Mouse (Mus musculus) macrophage (primary cell): ENCODE results near the gene Pira2. TPM values are rescaled to one million over a fixed set of nuclear protein-coding genes. Genes with fewer than 3 reads are reported as not detected.
"Not testable (repeated sequence)": the region's sequence is repeated elsewhere in the genome, so short reads cannot be mapped to it uniquely, and the experiment has no call there.

Experiments
- H3K27ac ChIP-seq: fragments of 350-480 bp; formaldehyde crosslinking; 2 replicates; pipeline ENCODE4 v1.9.0; 2021
- H3K36me3 ChIP-seq: fragments of 350-480 bp; formaldehyde crosslinking; 2 replicates; pipeline ENCODE4 v1.9.0; 2021; ENCODE audit errors: inconsistent target
- H3K4me3 ChIP-seq: fragments of 350-480 bp; formaldehyde crosslinking; 2 replicates; pipeline ENCODE4 v1.9.0; 2021; ENCODE audit errors: inconsistent target
- H3K79me2 ChIP-seq: fragments of 350-480 bp; formaldehyde crosslinking; 2 replicates; pipeline ENCODE4 v1.9.0; 2021; ENCODE audit errors: inconsistent target
- WGBS: methylation state at CpG from one replicate; pipeline ENCODE4 v1.1.7; 2026; ENCODE audit warnings: inconsistent platforms; ENCODE audit not compliant: missing documents; 5-methylcytosine and 5-hydroxymethylcytosine counted together
- polyA plus RNA-seq: library from polyadenylated mRNA; stranded (reverse); fragments of 250-400 nt; gene quantifications from 3 replicates; pipeline ENCODE4 v1.2.4, GENCODE M21; 2018; ENCODE audit warnings: inconsistent platforms
- total RNA-seq, 78 experiments: library from RNA; depleted of rRNA; stranded (reverse); fragments of 250-400 nt; gene quantifications; 1 replicate in 9 of 78; 2 replicates in 24 of 78; 3 replicates in 43 of 78; 4 replicates in 2 of 78; pipeline ENCODE4 v1.2.4; 2018; ENCODE audit warnings: inconsistent platforms in 56 of 78

The Pira2 gene
- 10 to 100 TPM; 26.6 to 78.8 (median 45.2) TPM for total RNA-seq (2018; cell fraction: chromatin; rRNA removed)
- total RNA-seq (2018; cell fraction: cytosol; rRNA removed) = 100 to 1,000 TPM; 136 to 238 (median 189) TPM
- total RNA-seq (2018; cell fraction: nucleus; rRNA removed) = 100 to 1,000 TPM in 24 of 26 experiments, 10 to 100 TPM in 2; 44.6 to 236 (median 170) TPM
- polyA plus RNA-seq = 108 to 233 TPM (median 186 TPM) in 3 replicates

DNA sequence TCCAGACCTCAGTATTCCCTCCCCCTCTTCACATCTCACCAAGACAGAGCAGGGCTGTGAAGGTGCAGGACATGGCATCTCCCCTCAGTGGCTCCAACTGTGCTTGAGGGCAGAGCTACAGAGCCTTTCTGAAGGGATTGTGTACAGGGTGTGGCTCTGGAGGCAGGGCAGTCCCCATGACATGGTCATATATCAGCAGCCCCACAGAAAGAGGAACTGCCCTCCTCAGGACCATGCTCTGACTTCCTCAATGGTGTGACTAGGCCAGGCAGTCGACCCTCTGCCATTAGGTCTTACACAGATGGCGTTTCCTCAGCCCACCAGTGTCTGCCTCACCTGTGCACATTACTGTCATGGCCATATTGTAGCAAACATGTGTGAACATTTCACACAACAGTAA, at the start of gene Pira2:
Gene Pira2 (minus strand): TSS at position 101 of the 400 bp plus-strand sequence.
- H3K79me2 ChIP-seq, H3K36me3 ChIP-seq: not testable (repeated sequence)
- H3K4me3 ChIP-seq = peak within 1 kb of the TSS; percentile 16; the same call in 1 of the 2 replicates
- WGBS = no CpG with 5 or more reads among the region's 2 CpGs
- H3K27ac ChIP-seq = peak within 1 kb of the TSS; percentile 50

DNA sequence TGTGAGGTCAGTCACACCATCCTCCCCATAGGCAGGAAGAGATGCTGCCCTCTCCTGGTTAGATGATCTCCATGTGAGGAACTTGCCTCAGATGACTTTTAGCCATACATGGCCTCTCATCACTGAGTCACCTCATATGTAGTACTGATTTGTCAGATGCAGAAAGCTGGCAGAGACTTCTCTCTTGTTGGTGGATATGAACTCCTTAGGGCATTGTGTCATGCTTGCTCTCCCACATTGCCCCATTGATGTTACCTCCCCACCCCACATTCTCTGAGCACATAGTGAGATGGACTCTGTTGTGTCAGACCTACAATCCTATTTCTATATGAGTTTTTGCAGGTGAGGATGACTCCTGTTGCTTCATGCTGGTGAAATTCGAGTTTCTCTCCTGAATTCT, 30.2 kb upstream of the Pira2 start:
- not testable (repeated sequence) for H3K4me3 ChIP-seq, H3K79me2 ChIP-seq, H3K36me3 ChIP-seq, H3K27ac ChIP-seq
- WGBS = no CpG with 5 or more reads among the region's 1 CpGs

DNA sequence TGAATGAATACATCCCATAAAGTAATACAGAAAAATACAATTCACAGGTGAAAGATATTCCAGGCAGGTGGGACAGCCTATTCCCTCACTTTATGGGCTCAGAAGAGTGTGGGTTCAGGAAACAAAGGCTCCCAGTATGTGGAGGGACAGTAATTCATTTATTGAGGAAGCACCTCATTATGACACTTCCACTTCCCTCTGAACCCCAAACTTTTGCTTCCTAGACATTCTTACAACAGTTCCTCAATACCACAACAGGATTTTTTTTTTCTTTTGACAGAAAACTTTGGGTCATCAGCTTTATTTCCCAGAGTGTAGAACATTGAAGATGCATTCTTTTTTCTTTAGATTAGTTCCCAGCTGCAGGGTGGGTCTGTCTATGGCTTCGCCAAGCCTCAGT, 7.0 kb downstream of the Pira2 start:
- WGBS = no CpG with 5 or more reads among the region's 1 CpGs
- not testable (repeated sequence) for H3K36me3 ChIP-seq, H3K79me2 ChIP-seq, H3K27ac ChIP-seq, H3K4me3 ChIP-seq

DNA sequence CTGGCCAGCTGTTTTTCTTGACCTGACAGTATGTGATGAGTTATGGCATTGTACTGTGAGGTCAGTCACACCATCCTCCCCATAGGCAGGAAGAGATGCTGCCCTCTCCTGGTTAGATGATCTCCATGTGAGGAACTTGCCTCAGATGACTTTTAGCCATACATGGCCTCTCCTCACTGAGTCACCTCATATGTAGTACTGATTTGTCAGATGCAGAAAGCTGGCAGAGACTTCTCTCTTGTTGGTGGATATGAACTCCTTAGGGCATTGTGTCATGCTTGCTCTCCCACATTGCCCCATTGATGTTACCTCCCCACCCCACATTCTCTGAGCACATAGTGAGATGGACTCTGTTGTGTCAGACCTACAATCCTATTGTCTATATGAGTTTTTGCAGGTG, 14.2 kb downstream of the Pira2 start:
- H3K79me2 ChIP-seq, H3K4me3 ChIP-seq, H3K36me3 ChIP-seq, H3K27ac ChIP-seq: not testable (repeated sequence)

DNA sequence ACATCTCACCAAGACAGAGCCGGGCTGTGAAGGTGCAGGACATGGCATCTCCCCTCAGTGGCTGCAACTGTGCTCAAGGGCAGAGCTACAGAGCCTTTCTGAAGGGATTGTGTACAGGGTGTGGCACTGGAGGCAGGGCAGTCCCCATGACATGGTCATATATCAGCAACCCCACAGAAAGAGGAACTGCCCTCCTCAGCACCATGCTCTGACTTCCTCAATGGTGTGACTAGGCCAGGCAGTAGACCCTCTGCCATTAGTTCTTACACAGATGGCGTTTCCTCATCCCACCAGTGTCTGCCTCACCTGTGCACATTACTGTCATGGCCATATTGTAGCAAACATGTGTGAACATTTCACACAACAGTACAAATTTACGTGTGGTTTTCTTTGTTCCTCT, 19.3 kb downstream of the Pira2 start, which contains the start of gene Gm15448:
Gene Gm15448 (minus strand): TSS at position 89 of the 400 bp plus-strand sequence.
- not testable (repeated sequence) for H3K36me3 ChIP-seq, H3K4me3 ChIP-seq, H3K79me2 ChIP-seq
- WGBS = 0% methylated on average over 1 of the region's 3 CpGs
- peak within 1 kb of the TSS; percentile 65 for H3K27ac ChIP-seq

DNA sequence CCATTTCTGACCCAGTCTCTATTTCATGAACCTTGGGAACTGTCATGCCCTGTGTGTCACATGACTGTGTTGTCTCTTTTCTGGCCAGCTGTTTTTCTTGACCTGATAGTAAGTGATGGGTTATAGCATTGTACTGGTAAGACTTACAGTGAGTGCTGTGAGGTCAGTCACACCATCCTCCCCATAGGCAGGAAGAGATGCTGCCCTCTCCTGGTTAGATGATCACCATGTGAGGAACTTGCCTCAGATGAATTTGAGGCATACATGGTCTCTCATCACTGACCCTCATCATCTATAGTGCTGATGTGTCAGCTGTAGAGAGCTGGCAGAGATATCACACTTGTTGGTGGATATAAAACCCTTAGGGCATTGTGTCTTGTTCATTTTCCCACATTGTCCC, 32.9 kb downstream of the Pira2 start:
- not testable (repeated sequence) for H3K27ac ChIP-seq, H3K36me3 ChIP-seq, H3K79me2 ChIP-seq, H3K4me3 ChIP-seq

DNA sequence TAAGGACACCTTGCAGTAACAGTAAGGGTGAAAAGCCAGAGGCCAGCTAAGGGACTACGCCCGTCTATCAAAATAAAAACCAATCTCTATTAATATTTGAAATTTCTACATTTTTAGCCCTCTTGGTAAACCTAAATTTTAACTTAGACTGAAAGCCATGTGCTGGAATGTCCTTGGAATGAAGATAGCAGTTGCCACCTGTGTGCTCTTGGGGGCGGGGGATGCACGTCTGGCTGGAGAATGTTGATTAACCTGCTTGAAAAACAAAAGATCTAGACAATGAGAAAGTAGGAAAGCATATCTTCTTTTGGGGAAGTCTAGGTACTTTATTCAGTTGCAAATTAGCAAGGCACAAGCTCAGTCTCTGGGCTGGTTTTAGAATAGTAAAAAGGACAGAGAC, 41.9 kb downstream of the Pira2 start:
- H3K36me3 ChIP-seq, H3K4me3 ChIP-seq, H3K27ac ChIP-seq, H3K79me2 ChIP-seq: not testable (repeated sequence)
- WGBS = 95% methylated on average over 4 of the region's 4 CpGs

DNA sequence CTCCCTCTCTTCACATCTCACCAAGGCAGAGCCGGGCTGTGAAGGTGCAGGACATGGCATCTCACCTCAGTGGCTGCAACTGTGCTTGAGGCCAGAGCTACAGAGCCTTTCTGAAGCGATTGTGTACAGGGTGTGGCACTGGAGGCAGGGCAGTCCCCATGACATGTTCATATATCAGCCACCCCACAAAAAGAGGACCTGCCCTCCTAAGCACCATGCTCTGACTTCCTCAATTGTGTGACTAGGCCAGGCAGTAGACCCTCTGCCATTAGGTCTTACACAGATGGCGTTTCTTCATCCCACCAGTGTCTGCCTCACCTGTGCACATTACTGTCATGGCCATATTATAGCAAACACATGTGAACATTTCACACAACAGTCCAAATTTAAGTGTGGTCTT, 44.9 kb downstream of the Pira2 start:
- H3K36me3 ChIP-seq, H3K27ac ChIP-seq, H3K79me2 ChIP-seq, H3K4me3 ChIP-seq: not testable (repeated sequence)
- 39% methylated on average over 3 of the region's 3 CpGs for WGBS

DNA sequence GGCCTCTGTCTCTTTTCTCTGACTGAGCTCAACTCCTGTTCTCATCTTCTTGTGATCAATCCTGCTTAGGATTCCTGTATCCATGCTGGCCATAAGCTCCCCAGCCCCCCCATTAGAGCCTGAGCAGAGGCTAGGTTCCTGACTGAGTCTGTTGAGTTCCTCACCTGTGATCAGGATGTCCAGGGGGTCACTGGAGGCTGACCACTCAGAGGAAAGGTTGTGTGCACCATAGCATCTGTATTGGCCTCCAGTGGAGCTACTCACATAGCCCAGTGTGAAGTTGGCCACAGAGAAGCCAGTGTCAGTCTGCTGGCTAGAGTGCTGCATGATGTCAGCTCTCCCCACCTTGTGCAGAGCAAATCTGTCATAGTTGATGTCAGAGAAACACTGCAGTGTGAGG, 48.6 kb downstream of the Pira2 start:
- H3K36me3 ChIP-seq = not testable (repeated sequence)

More for the DNA sequence above, 48.6 kb downstream of the Pira2 start:
- H3K27ac ChIP-seq, H3K79me2 ChIP-seq, H3K4me3 ChIP-seq: not testable (repeated sequence)

Other genes with a start within 250 kb of the Pira2 start
- not detected in 3 replicates for gene Oscar, start 228.9 kb downstream of the Pira2 start, polyA plus RNA-seq
- 207 to 248 TPM (median 217 TPM) in 3 replicates for gene Ndufa3, start 227.7 kb downstream of the Pira2 start, polyA plus RNA-seq
- gene Tfpt, start 215.1 kb downstream of the Pira2 start, polyA plus RNA-seq = 16.1 to 19.8 TPM (median 18.6 TPM) in 3 replicates
- 35.3 to 71.0 TPM (median 40.2 TPM) in 3 replicates for gene Prpf31, start 215.1 kb downstream of the Pira2 start, polyA plus RNA-seq
- 28.4 to 47.4 TPM (median 36.0 TPM) in 3 replicates for gene Cnot3, start 199.8 kb downstream of the Pira2 start, polyA plus RNA-seq
- gene Leng1, start 179.2 kb downstream of the Pira2 start, polyA plus RNA-seq = 13.7 to 21.9 TPM (median 15.4 TPM) in 3 replicates
- gene Tmc4, start 167.5 kb downstream of the Pira2 start, polyA plus RNA-seq = 0.28 to 2.0 TPM (median 0.70 TPM) in 3 replicates
- 16.8 to 42.4 TPM (median 42.3 TPM) in 3 replicates for gene Tsen34, start 152.2 kb downstream of the Pira2 start, polyA plus RNA-seq
- 31.1 to 42.2 TPM (median 40.9 TPM) in 3 replicates for gene Mboat7, start 151.5 kb downstream of the Pira2 start, polyA plus RNA-seq
- gene Rps9, start 141.1 kb downstream of the Pira2 start, polyA plus RNA-seq = 597 to 1,790 TPM (median 1,385 TPM) in 3 replicates
- gene Pirb, start 124.7 kb downstream of the Pira2 start, polyA plus RNA-seq = 163 to 667 TPM (median 409 TPM) in 3 replicates
- gene Gm15448, start 19.4 kb downstream of the Pira2 start, polyA plus RNA-seq = 3.2 to 7.5 TPM (median 4.7 TPM) in 3 replicates
- gene Gm14548, start 53.1 kb upstream of the Pira2 start, polyA plus RNA-seq = 17.6 to 45.6 TPM (median 29.9 TPM) in 3 replicates
- 2.9 to 7.2 TPM (median 4.7 TPM) in 3 replicates for gene Lilra6, start 70.5 kb upstream of the Pira2 start, polyA plus RNA-seq
- gene Lair1, start 218.2 kb upstream of the Pira2 start, polyA plus RNA-seq = 82.7 to 150 TPM (median 135 TPM) in 3 replicates